Comparison of ENCODE assay signal across 12 mouse cellular contexts in the genomic region with DNA sequence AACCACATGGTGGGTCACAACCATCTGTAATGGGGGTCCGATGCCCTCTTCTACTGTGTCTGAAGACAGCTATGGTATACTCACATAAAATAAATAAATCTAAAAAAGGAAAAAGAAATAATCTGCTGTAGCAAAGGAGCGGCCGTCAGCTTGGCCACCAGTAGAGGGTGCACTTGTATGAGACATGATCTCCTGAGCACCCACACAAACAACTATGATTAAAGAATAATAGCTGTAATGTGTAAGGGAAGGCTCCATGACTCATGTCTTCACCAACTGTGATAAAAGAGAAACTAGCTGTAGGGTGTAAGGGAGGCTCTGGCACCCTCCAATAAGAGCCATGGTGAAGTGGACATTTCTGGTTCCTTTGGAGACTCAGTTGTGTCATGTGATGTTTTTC. TPM values are rescaled to one million over a fixed set of nuclear protein-coding genes. Genes with fewer than 3 reads are reported as not detected.
DNase-seq lines count a peak whose midpoint lies in the region; ATAC-seq and TF ChIP-seq lines count a peak whose summit lies in the region.
"Had no signal": no experiment of that assay in that cellular context is flagged by ENCODE, and none has a peak within 500 bp of the region (broad histone marks: within the 10 kb centered on the region; RNA-seq: fewer than 3 reads in every experiment).

No protein-coding gene starts in this region.

- H3K4me1 ChIP-seq in hindbrain, postnatal 0 days (ENCODE audit: insufficient read depth, low read length): no peaks in the 10 kb centered on the region
- H3K4me1 ChIP-seq in hindbrain, embryonic 12.5 days: no peaks in the 10 kb centered on the region
- H3K4me1 ChIP-seq: heart, embryonic 13.5 days; limb, embryonic 12.5 days had no signal

- no peak overlapping the region for H3K27ac ChIP-seq in hindbrain, postnatal 0 days
- no peak overlapping the region for H3K27ac ChIP-seq in hindbrain, embryonic 12.5 days
- H3K27ac ChIP-seq: heart, embryonic 13.5 days; limb, embryonic 12.5 days had no signal

- no peaks in the 10 kb centered on the region for H3K36me3 ChIP-seq in hindbrain, postnatal 0 days (ENCODE audit: insufficient read depth, low read length)
- no peaks in the 10 kb centered on the region for H3K36me3 ChIP-seq in hindbrain, embryonic 12.5 days
- H3K36me3 ChIP-seq: heart, embryonic 13.5 days; limb, embryonic 12.5 days had no signal

- no peak overlapping the region for H3K4me2 ChIP-seq in hindbrain, postnatal 0 days (ENCODE audit: low read depth, low read length)
- no peak overlapping the region for H3K4me2 ChIP-seq in hindbrain, embryonic 12.5 days (replicated peaks)
- H3K4me2 ChIP-seq: heart, embryonic 13.5 days; limb, embryonic 12.5 days had no signal

- no peaks in the 10 kb centered on the region for H3K27me3 ChIP-seq in hindbrain, postnatal 0 days (ENCODE audit: insufficient read depth, low read length)
- H3K27me3 ChIP-seq in hindbrain, embryonic 12.5 days: no peaks in the 10 kb centered on the region
- H3K27me3 ChIP-seq: heart, embryonic 13.5 days; limb, embryonic 12.5 days had no signal

- DNase-seq in hindbrain, postnatal 0 days (ENCODE audit: low spot score): no peak
- DNase-seq in retina, embryonic 14.5 days (ENCODE audit: low spot score): peak; percentile 40
- DNase-seq in retina, postnatal 1 day: no peak
- peak; percentile 24 for DNase-seq in ZHBTc4 (ENCODE audit: low read depth, low spot score)
- DNase-seq in thymus, postnatal 36 days: peak; percentile 34 to 41
- DNase-seq in heart, postnatal 14 days: no peak
- DNase-seq in cerebellum, adult 11 months: no peak
- DNase-seq: cerebellum, adult 8-10 months; kidney, adult 9 months had no signal

- H3K9ac ChIP-seq in hindbrain, postnatal 0 days (replicated peaks; ENCODE audit: low read length): no peak overlapping the region
- H3K9ac ChIP-seq in hindbrain, embryonic 12.5 days: no peak overlapping the region
- H3K9ac ChIP-seq: heart, embryonic 13.5 days; limb, embryonic 12.5 days had no signal

- H3K9me3 ChIP-seq in hindbrain, postnatal 0 days (ENCODE audit: low read length): no peaks in the 10 kb centered on the region
- no peaks in the 10 kb centered on the region for H3K9me3 ChIP-seq in hindbrain, embryonic 12.5 days (replicated peaks)

- no peak overlapping the region for H3K4me3 ChIP-seq in hindbrain, postnatal 0 days (ENCODE audit: low read length)
- H3K4me3 ChIP-seq in hindbrain, embryonic 12.5 days: no peak overlapping the region
- H3K4me3 ChIP-seq: heart, embryonic 13.5 days; limb, embryonic 12.5 days had no signal

- no peak for ATAC-seq in hindbrain, postnatal 0 days
- no peak for ATAC-seq in hindbrain, embryonic 12.5 days (ENCODE audit: low FRiP score)

- WGBS in hindbrain, postnatal 0 days: 60% methylated on average over 3 of the region's 3 CpGs
- 66% methylated on average over 3 of the region's 3 CpGs for WGBS in hindbrain, embryonic 12.5 days

- peak; percentile 46 for TF ChIP-seq CTCF in hindbrain, postnatal 0 days (IDR thresholded peaks at IDR 0.05; ENCODE audit: low read depth)

- intact Hi-C loops in heart, postnatal 14 days (cut with DNase I): loop anchor here (2.0 to 10.0 kb wide), 3 partner anchors 38 to 285 kb away; a partner anchor contains a TSS

RNA-seq across cellular contexts. Expression of a gene that starts 23.4 kb away (rescaled TPM):
- 7.4 and 11.9 TPM in 2 replicates for total RNA-seq in hindbrain, postnatal 0 days (2014; rRNA removed)
- 7.7 and 8.1 TPM in 2 replicates for polyA plus RNA-seq in hindbrain, postnatal 0 days (2015; fragmentation: Nextera tagmentation; extraction: Ambion mirVana)
- polyA plus RNA-seq in hindbrain, embryonic 12.5 days (2016; fragmentation: Nextera tagmentation; extraction: Ambion mirVana): 7.1 and 7.3 TPM in 2 replicates
- total RNA-seq in heart, postnatal 14 days (2021): 10 to 100 TPM; 13.9 to 15.4 TPM

RNA-seq across cellular contexts. Expression of a gene that starts 50.1 kb away (rescaled TPM):
- total RNA-seq in hindbrain, postnatal 0 days (2014; rRNA removed): 76.4 and 84.2 TPM in 2 replicates
- polyA plus RNA-seq in hindbrain, postnatal 0 days (2015; fragmentation: Nextera tagmentation; extraction: Ambion mirVana): 56.1 and 59.9 TPM in 2 replicates
- polyA plus RNA-seq in hindbrain, embryonic 12.5 days (2016; fragmentation: Nextera tagmentation; extraction: Ambion mirVana): 42.4 and 44.3 TPM in 2 replicates
- total RNA-seq in heart, postnatal 14 days (2021): 10 to 100 TPM; 23.4 to 29.8 TPM

RNA-seq across cellular contexts. Expression of a gene that starts 54.3 kb away (rescaled TPM):
- total RNA-seq in hindbrain, postnatal 0 days (2014; rRNA removed): 0.11 and 0.21 TPM in 2 replicates
- polyA plus RNA-seq in hindbrain, postnatal 0 days (2015; fragmentation: Nextera tagmentation; extraction: Ambion mirVana): 0.10 TPM in 2 replicates
- polyA plus RNA-seq in hindbrain, embryonic 12.5 days (2016; fragmentation: Nextera tagmentation; extraction: Ambion mirVana): 0.41 and 0.50 TPM in 2 replicates
- under 1 TPM; 0.07 to 0.24 TPM for total RNA-seq in heart, postnatal 14 days (2021)

Comparison
In these comparisons a context has a peak if more than half of its experiments do, and no peak if none do; other contexts are left out.
1. DNase-seq: peak in retina, embryonic 14.5 days (single experiment), ZHBTc4 (single experiment) and thymus, postnatal 36 days (2 of 2); none in hindbrain, postnatal 0 days (single experiment), retina, postnatal 1 day (single experiment), heart, postnatal 14 days (0 of 2) and cerebellum, adult 11 months (single experiment).